Mouse (Mus musculus) layer of hippocampus, adult 2 months (tissue): Measurements from ENCODE around the gene E2f3. TPM values are rescaled to one million over a fixed set of nuclear protein-coding genes. Genes with fewer than 3 reads are reported as not detected.

Experiments used
- DNase-seq, 2 experiments: peaks; one replicate each; pipeline ENCODE4 v3.0.0; 2022; ENCODE audit warnings: low spot score in 2 of 2
- H3K27ac ChIP-seq: fragments of 200-600 bp; 2 replicates; pipeline ENCODE4 v1.8.1; 2022
- H3K4me3 ChIP-seq: fragments of 200-600 bp; 2 replicates; pipeline ENCODE4 v1.8.1; 2022; ENCODE audit warnings: mild to moderate bottlenecking
- CTCF ChIP-seq: fragments of 200-600 bp; conservative IDR thresholded peaks from 2 replicates; pipeline ENCODE4 v1.8.1; 2022; ENCODE audit warnings: antibody characterized with exemption, mild to moderate bottlenecking, moderate library complexity
- total RNA-seq, 2 experiments: library from RNA; stranded (reverse); gene quantifications; 2 replicates each; pipeline ENCODE4 v1.2.3; 2021

The E2f3 gene
- total RNA-seq, 2 experiments from 2014 or later = 24.6 to 25.2 TPM

- no peak for DNase-seq
- Histone ChIP-seq H3K27ac (no peak overlapping the region), H3K4me3 (no peak overlapping the region)
- TF ChIP-seq CTCF = no peak
Observed at GRCm38 (mm10) chr13:29968636-29969035, 17.2 kb downstream of the E2f3 start.

- Histone ChIP-seq H3K27ac (no peak overlapping the region), H3K4me3 (no peak overlapping the region)
- DNase-seq = no peak
- TF ChIP-seq CTCF = no peak
Observed at GRCm38 (mm10) chr13:29967367-29967766, 18.5 kb downstream of the E2f3 start.

- no peak for DNase-seq
- Histone ChIP-seq H3K27ac (no peak overlapping the region), H3K4me3 (no peak overlapping the region)
- no peak for TF ChIP-seq CTCF
Observed at GRCm38 (mm10) chr13:29966966-29967365, 18.9 kb downstream of the E2f3 start.

- Histone ChIP-seq H3K27ac (no peak overlapping the region), H3K4me3 (no peak overlapping the region)
- DNase-seq = no peak
- TF ChIP-seq CTCF = no peak
Observed at GRCm38 (mm10) chr13:29964087-29964486, 21.8 kb downstream of the E2f3 start.

GRCm38 (mm10) chr13:29960416-29960815 lies 25.4 kb downstream of the E2f3 start:
- H3K27ac ChIP-seq = no peak overlapping the region
- TF ChIP-seq CTCF = no peak
- no peak overlapping the region for H3K4me3 ChIP-seq
- no peak for DNase-seq

- no peak for TF ChIP-seq CTCF
- H3K4me3 ChIP-seq = no peak overlapping the region
- H3K27ac ChIP-seq = no peak overlapping the region
- DNase-seq = no peak
Observed at GRCm38 (mm10) chr13:29957731-29958254, 28.1 kb downstream of the E2f3 start.

GRCm38 (mm10) chr13:29956821-29957421 lies 28.9 kb downstream of the E2f3 start:
- no peak for DNase-seq
- Histone ChIP-seq H3K27ac (no peak overlapping the region), H3K4me3 (no peak overlapping the region)
- TF ChIP-seq CTCF = no peak

GRCm38 (mm10) chr13:29955296-29955695 lies 30.6 kb downstream of the E2f3 start:
- Histone ChIP-seq H3K4me3 (no peak overlapping the region), H3K27ac (no peak overlapping the region)
- DNase-seq = no peak
- TF ChIP-seq CTCF = no peak

GRCm38 (mm10) chr13:29954741-29955140 lies 31.1 kb downstream of the E2f3 start:
- TF ChIP-seq CTCF = no peak
- DNase-seq = no peak
- Histone ChIP-seq H3K27ac (no peak overlapping the region), H3K4me3 (no peak overlapping the region)

- DNase-seq = no peak
- Histone ChIP-seq H3K27ac (no peak overlapping the region), H3K4me3 (no peak overlapping the region)
- TF ChIP-seq CTCF = peak; percentile 45
Observed at GRCm38 (mm10) chr13:29953417-29954045, 32.3 kb downstream of the E2f3 start.

- H3K4me3 ChIP-seq = no peak overlapping the region
- H3K27ac ChIP-seq = peak overlapping the region; percentile 32
- TF ChIP-seq CTCF = 0 out of 2 replicates have a peak, but pooled peaks have one; percentile 10
- peak; percentile 23 to 40 for DNase-seq
Observed at GRCm38 (mm10) chr13:29946045-29946444, 39.8 kb downstream of the E2f3 start.

GRCm38 (mm10) chr13:29944915-29945570 lies 40.8 kb downstream of the E2f3 start:
- DNase-seq = no peak
- Histone ChIP-seq H3K4me3 (no peak overlapping the region), H3K27ac (no peak overlapping the region)
- no peak for TF ChIP-seq CTCF

- H3K27ac ChIP-seq = no peak overlapping the region
- no peak for DNase-seq
- TF ChIP-seq CTCF = no peak
- no peak overlapping the region for H3K4me3 ChIP-seq
Observed at GRCm38 (mm10) chr13:29944493-29944892, 41.4 kb downstream of the E2f3 start.
